In genomic region chr2:68870999-68871780, GRCm38 (mm10) we compare ENCODE assay signal across 21 mouse cellular contexts. TPM values are rescaled to one million over a fixed set of nuclear protein-coding genes. Genes with fewer than 3 reads are reported as not detected.
DNase-seq lines count a peak whose midpoint lies in the region; ATAC-seq lines count a peak whose summit lies in the region.
"Had no signal": no experiment of that assay in that cellular context is flagged by ENCODE, and none has a peak within 500 bp of the region (broad histone marks: within the 10 kb centered on the region; RNA-seq: fewer than 3 reads in every experiment).

No protein-coding gene starts in this region.

- no peak overlapping the region for H3K9ac ChIP-seq in liver, embryonic 16.5 days (ENCODE audit: low read depth, low read length)
- no peak overlapping the region for H3K9ac ChIP-seq in liver, embryonic 12.5 days
- no peak overlapping the region for H3K9ac ChIP-seq in intestine, embryonic 15.5 days
- H3K9ac ChIP-seq: hindbrain, embryonic 13.5 days; liver, embryonic 13.5 days; midbrain, embryonic 13.5 days had no signal

- H3K27ac ChIP-seq in liver, embryonic 16.5 days (ENCODE audit: low read length): no peak overlapping the region
- no peak overlapping the region for H3K27ac ChIP-seq in liver, embryonic 12.5 days
- peak overlapping the region; percentile 58; the same call in 1 of the 2 replicates for H3K27ac ChIP-seq in intestine, embryonic 15.5 days
- H3K27ac ChIP-seq in midbrain, embryonic 10.5 days (replicated peaks): no peak overlapping the region
- H3K27ac ChIP-seq: embryonic facial prominence, embryonic 10.5 days; gastrocnemius, adult 2 months; hindbrain, embryonic 13.5 days; left cerebral cortex, adult 2 months; liver, embryonic 13.5 days; midbrain, embryonic 13.5 days had no signal

- H3K4me1 ChIP-seq in liver, embryonic 16.5 days (ENCODE audit: control insufficient read depth, low read depth, low read length): peaks cover 21% of the 10 kb centered on the region
- H3K4me1 ChIP-seq in liver, embryonic 12.5 days: peaks cover 38% of the 10 kb centered on the region
- peaks cover 30% of the 10 kb centered on the region; the same call in 1 of the 2 replicates for H3K4me1 ChIP-seq in intestine, embryonic 15.5 days (replicated peaks)
- H3K4me1 ChIP-seq in midbrain, embryonic 10.5 days: peaks cover 30% of the 10 kb centered on the region

- DNase-seq in kidney, adult 9 months: peak; percentile 38
- no peak for DNase-seq in kidney, adult 8-10 months
- DNase-seq in midbrain, embryonic 10.5 days (ENCODE audit: low spot score): no peak
- DNase-seq in layer of hippocampus, adult 8-10 months (ENCODE audit: low spot score in 2 of 2): no peak
- DNase-seq: adrenal gland, postnatal 10 days; cerebellum, adult 9-10 months; gastrocnemius, adult 2 months; heart, adult 18-20 months; heart, postnatal 14 days; left cerebral cortex, postnatal 4 days; liver, embryonic 13.5 days; right cerebral cortex, postnatal 14 days had no signal

- no peaks in the 10 kb centered on the region for H3K36me3 ChIP-seq in liver, embryonic 16.5 days (ENCODE audit: control insufficient read depth, insufficient read depth)
- H3K36me3 ChIP-seq in liver, embryonic 12.5 days: no peaks in the 10 kb centered on the region
- no peaks in the 10 kb centered on the region for H3K36me3 ChIP-seq in intestine, embryonic 15.5 days
- H3K36me3 ChIP-seq in midbrain, embryonic 10.5 days: no peaks in the 10 kb centered on the region
- H3K36me3 ChIP-seq: embryonic facial prominence, embryonic 10.5 days; hindbrain, embryonic 13.5 days; liver, embryonic 13.5 days; midbrain, embryonic 13.5 days had no signal

- H3K9me3 ChIP-seq in liver, embryonic 16.5 days (replicated peaks; ENCODE audit: control insufficient read depth, low read length): no peaks in the 10 kb centered on the region
- no peaks in the 10 kb centered on the region for H3K9me3 ChIP-seq in liver, embryonic 12.5 days (replicated peaks)
- H3K9me3 ChIP-seq in intestine, embryonic 15.5 days: no peaks in the 10 kb centered on the region
- no peaks in the 10 kb centered on the region for H3K9me3 ChIP-seq in midbrain, embryonic 10.5 days (replicated peaks)
- H3K9me3 ChIP-seq: embryonic facial prominence, embryonic 10.5 days; hindbrain, embryonic 13.5 days; liver, embryonic 13.5 days; midbrain, embryonic 13.5 days had no signal

- peak overlapping the region; percentile 32; the same call in 1 of the 2 replicates for H3K4me2 ChIP-seq in liver, embryonic 16.5 days (ENCODE audit: low read depth, low read length)
- H3K4me2 ChIP-seq in liver, embryonic 12.5 days: no peak overlapping the region
- no peak overlapping the region for H3K4me2 ChIP-seq in intestine, embryonic 15.5 days (replicated peaks)
- H3K4me2 ChIP-seq: hindbrain, embryonic 13.5 days; liver, embryonic 13.5 days; midbrain, embryonic 13.5 days had no signal

- no peaks in the 10 kb centered on the region for H3K27me3 ChIP-seq in liver, embryonic 16.5 days (ENCODE audit: control insufficient read depth, insufficient read depth, low read depth, low read length)
- no peaks in the 10 kb centered on the region for H3K27me3 ChIP-seq in liver, embryonic 12.5 days (replicated peaks)
- no peaks in the 10 kb centered on the region for H3K27me3 ChIP-seq in intestine, embryonic 15.5 days (replicated peaks)
- no peaks in the 10 kb centered on the region for H3K27me3 ChIP-seq in midbrain, embryonic 10.5 days (ENCODE audit: low read depth, poor library complexity, severe bottlenecking)
- H3K27me3 ChIP-seq: hindbrain, embryonic 13.5 days; liver, embryonic 13.5 days; midbrain, embryonic 13.5 days had no signal

- 53% methylated on average over 17 of the region's 17 CpGs for WGBS in liver, embryonic 16.5 days (ENCODE audit: insufficient replicate concordance)
- 60% methylated on average over 17 of the region's 17 CpGs for WGBS in liver, embryonic 12.5 days (ENCODE audit: insufficient replicate concordance)
- 54% methylated on average over 17 of the region's 17 CpGs for whole genome bisulfite sequencing in intestine, embryonic 15.5 days
- 87% methylated on average over 17 of the region's 17 CpGs for WGBS in midbrain, embryonic 10.5 days

- H3K4me3 ChIP-seq in liver, embryonic 16.5 days (ENCODE audit: low read depth, low read length): no peak overlapping the region
- no peak overlapping the region for H3K4me3 ChIP-seq in liver, embryonic 12.5 days
- no peak overlapping the region for H3K4me3 ChIP-seq in intestine, embryonic 15.5 days (replicated peaks)
- H3K4me3 ChIP-seq in midbrain, embryonic 10.5 days: no peak overlapping the region
- H3K4me3 ChIP-seq: embryonic facial prominence, embryonic 10.5 days; gastrocnemius, adult 2 months; hindbrain, embryonic 13.5 days; left cerebral cortex, adult 2 months; liver, embryonic 13.5 days; midbrain, embryonic 13.5 days had no signal

- no peak for ATAC-seq in liver, embryonic 16.5 days (ENCODE audit: low read depth)
- ATAC-seq in liver, embryonic 12.5 days: no peak; the same call in 1 of the 2 replicates
- peak; percentile 50 for ATAC-seq in intestine, embryonic 15.5 days
- ATAC-seq: activated CD4-positive, CD25-positive, alpha-beta regulatory T cell, adult 4 months; lung, postnatal 0 days; midbrain, embryonic 13.5 days had no signal

RNA-seq across cellular contexts. Expression of gene Cers6, which starts 9.9 kb away (rescaled TPM):
- polyA plus RNA-seq in liver, embryonic 16.5 days (2015; fragmentation: Nextera tagmentation; extraction: Ambion mirVana): 10.2 and 10.7 TPM in 2 replicates
- polyA plus RNA-seq in liver, embryonic 12.5 days (2016; fragmentation: Nextera tagmentation; extraction: Ambion mirVana): 7.0 and 7.3 TPM in 2 replicates
- polyA plus RNA-seq in intestine, embryonic 15.5 days (2015; fragmentation: Nextera tagmentation; extraction: Ambion mirVana): 37.9 and 40.5 TPM in 2 replicates
- 18.7 and 21.5 TPM in 2 replicates for polyA plus RNA-seq in midbrain, embryonic 10.5 days (2016; fragmentation: Nextera tagmentation; extraction: Ambion mirVana)
- 10 to 100 TPM; 78.4 to 93.3 (median 91.6) TPM for total RNA-seq in layer of hippocampus, adult 8-10 months (2022)
